Mouse (Mus musculus) WW6 (cell line): ENCODE data around the gene Fam13c.
A peak's percentile ranks its signal among the peaks of the same experiment; 100 is the strongest.

Experiments used
- DNase-seq: peaks from one replicate; pipeline ENCODE4 v3.0.0-alpha.2; 2013; ENCODE audit warnings: low read depth, low spot score

The Fam13c gene

DNA sequence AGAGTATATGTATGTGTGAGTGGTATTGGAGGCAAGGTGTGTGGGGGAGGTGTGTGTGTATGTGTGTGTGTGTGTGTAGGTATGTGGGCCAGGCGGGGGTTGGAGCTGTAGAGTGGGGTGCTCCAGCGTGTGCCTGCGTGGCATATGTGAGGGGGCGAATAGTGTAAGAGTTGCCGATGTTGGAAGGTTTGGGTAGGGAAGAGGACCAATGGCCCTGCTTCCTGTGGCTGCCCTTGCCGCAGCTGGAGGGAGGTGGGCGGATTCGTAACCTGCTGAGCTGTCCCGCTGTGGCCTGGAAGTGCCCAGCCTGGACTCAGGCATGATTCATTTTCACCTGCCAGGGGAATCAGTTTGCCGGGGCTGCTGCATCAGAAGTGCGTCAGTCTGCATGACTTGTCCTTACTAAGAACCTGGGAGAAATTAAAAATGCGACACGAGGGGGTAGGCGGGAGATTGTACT, 79.4 kb downstream of the Fam13c start:
- DNase-seq, result no peak

DNA sequence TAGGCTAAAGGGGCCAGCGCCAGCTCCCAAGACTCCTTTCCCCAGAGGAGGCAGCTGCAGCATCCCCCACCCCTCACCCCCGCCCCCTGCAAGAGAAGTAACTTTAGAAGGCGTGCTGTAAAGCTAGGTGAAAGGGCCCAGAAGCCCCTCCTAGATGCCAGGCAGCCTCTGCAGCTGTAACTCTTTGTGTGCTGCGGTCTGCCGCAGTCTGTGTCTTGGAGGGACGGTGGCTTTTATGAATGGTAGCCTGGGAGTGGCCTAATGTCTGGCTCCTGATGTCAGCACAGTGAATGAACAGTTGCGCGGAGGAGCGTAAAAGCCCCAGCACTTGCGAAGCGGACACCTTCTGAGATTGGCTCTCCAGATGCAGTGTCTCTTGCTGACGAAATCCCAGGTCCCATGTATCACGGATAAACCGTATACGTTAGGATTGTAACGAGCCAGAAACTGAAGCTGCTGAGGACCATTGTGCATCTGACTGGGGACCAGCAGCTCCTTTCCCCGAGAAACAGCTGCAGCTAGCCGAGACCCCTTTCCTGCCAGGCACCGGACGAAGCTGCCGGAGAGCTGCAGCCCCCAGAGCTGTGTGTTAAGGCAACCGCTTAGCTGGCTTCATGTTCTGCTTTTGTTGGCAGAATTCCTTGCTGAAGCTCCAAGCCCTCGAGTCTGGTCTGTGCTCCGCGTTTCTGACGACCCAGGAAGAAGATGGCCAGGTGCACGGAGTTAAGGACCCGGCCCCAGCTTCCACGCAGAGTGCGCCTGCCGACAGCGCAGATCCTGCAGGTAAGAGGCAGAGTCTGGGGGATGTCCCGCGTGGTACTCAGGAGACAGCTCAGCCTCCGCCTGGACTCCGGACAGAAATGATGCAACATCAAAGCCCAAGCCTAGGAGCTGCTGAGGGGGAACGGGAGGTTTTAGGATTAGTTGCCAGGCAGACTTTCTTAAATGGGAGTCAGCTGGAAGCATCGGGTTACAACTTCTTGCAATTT, 80.2 kb downstream of the Fam13c start:
- peak; percentile 31 for DNase-seq

DNA sequence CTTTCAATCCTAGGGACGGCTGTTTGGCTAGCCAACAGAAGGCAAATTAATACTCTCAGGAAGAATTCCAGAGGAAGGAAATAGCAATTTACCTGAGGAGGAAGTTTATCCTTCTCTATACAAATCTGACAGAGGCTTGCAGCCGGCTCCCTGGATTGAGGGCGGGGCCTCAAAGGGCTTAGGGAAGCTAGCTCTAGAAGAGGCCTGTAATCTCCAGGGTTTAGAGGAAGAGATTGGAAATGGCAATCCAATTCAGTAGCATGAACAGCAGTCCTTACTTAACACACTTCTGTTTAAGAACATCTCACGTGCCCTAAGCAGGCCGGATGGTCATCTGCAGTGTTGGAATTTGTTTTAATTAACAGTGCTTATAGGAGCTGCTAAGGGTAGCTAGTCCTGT, 81.1 kb downstream of the Fam13c start:
- DNase-seq, result no peak

DNA sequence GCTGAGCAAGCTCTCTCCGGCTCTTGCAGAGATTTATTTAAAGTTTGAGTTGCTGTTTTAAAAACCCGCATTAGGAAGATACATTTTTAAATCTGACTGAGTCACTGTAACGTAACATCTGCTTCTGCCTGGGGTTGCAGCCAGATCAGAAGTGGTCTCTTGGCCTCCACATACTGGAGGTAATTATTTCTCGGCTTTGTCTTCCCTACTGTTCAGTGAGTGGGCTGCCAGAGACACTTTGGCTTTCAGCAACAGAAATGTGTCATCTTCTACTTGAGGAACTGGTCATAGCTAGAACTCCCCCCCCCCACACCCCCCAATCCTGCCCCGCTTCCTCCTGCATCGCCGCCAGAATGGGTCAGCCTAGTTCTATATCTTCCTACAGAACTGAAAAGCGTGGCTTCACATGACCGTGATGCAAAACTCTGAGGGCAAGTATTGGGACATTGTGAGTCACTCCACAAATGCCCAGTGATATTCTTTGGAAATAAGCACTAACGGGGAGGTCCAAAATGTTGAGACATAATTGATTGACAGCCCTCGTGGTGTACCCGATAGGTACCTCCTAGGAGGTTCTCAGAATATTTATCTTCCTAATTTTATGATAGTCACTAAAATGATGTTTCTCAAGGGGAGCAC, 90.0 kb downstream of the Fam13c start:
- no peak for DNase-seq

DNA sequence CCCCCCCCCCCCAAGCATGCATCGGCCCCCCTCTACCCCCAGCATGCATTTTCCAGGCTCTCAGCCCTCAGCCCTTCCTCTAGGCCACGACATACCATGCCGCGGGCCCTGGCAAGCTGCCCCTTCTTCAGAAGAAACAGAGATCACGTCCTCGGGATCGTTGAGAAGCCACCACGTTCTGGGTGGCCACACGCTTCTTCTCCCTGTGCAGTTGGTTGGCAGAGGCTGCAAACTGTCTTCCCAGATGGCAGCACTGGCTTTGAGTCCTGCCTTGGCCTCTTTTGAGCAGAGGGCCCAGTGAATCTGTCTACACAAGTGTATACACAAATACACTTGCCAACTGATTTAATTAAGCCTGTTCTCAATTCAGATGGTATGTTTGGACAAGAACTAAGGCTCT, 92.0 kb downstream of the Fam13c start:
- no peak for DNase-seq

GRCm38 (mm10) chr10:70533301-70533781, 93.1 kb downstream of the Fam13c start:
- no peak for DNase-seq

DNA sequence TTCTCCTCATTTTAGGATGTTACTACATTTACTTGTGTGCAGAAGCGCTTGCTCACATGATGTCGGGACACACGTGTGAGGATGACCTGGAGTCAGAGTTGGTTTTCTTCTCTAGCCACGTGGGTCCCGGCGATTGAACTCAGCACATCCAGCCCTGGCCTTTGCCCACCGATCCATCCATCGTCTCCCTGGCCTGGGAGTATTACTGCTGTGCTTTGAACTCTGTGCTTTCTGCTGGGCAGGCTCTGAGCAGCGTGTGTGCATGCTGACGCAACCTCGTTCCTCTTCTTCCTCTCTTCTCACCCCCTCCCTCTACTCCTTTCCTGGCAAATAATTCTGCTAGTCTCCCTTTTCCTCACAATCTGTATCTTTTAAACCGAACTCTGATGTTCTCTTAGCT, 93.7 kb downstream of the Fam13c start:
- no peak for DNase-seq

DNA sequence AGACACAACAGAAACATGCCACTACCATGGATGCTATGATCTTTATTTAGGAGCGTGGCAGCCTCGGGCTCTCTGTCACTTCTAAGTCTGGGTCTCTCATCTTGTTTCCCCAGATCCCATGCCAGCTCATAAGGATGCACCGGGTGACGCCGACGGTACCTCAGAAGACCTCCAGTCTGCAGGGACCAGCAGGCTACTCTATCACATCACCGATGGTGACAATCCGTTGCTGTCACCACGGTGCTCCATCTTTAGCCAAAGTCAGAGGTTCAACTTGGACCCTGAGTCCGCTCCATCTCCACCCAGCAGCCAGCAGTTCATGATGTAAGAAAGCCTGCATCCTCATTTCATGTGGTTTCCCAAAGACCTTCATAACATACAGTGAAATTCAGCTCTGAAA, 94.3 kb downstream of the Fam13c start:
- DNase-seq, result no peak

DNA sequence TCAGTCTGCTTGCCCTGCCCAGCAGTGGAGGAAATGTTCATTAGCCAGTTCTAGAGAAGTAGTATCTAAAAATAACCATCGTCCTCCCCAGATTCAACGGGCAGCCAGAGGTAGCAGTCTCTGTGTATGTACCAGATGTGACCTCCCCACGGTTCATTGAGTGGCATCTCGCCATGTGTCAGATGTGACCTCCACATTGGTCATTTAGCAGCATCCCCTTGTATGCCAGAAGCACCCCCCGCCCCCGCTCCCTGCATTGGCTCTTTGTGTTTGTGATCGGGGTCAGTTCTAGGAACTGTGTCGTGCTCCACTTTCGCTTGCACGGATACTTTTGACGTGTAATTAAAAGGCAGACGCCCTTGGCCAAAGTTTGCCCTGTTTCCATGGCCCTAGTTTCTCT, 95.1 kb downstream of the Fam13c start:
- no peak for DNase-seq

DNA sequence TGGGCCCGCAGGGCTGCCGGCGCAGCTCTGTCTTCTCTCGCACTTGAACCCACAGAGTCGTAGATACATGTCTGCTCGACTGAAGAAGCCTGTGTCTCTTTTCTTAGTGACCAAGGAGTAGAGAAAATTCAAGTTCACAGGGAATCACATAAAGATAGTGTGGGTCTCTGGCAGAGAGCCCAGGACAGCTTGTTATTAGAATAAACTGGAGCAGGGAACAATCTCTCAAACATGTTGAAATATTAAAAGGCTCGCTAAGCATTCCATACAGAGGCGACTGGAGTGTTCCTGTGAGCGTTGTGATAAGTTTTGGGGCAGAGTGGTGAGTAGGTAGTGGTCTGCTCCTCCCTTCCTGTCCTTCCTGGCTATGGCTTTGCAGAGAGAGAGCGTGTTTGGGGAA, 97.4 kb downstream of the Fam13c start:
- DNase-seq, result no peak

DNA sequence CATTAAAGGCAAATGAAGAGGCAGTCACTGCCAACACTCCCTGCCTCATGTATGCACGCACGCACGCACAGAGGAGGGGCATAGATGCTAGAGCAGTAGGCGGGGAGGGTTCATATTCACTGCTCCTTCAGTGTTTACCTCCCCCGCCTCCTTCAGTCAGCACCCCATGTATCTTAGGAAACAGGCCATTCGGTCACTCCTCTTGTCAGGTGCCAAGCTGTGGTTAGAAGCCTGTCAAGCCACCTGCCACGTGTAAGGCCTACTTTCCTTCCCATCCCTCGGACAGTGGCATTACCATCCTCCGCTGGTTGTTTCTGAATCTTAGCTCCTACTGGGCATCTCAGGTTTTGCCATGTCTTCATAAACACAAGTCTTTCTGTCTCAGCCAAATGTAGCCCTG, 99.0 kb downstream of the Fam13c start:
- DNase-seq, result no peak

GRCm38 (mm10) chr10:70540456-70541195, 100.3 kb downstream of the Fam13c start:
- peak; percentile 28 for DNase-seq

DNA sequence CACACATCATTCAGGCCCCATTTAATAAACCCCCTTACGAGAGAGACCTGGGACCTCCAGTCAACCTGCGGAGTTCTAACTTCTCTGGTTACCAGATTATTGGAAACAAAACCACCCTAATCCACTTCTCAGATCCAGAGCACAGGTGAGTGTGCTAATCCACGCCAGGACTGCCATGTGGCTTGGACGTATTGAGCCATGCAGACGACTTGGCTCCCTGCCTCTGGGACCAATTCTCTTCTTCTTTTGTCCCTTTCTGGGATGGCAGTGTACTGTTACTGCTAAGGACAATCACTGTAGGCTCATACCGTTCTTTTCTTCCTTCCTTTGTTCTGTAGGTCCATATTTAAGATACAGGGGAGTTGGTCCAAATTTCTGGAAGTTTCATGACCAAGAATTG, 102.6 kb downstream of the Fam13c start:
- DNase-seq, result no peak

DNA sequence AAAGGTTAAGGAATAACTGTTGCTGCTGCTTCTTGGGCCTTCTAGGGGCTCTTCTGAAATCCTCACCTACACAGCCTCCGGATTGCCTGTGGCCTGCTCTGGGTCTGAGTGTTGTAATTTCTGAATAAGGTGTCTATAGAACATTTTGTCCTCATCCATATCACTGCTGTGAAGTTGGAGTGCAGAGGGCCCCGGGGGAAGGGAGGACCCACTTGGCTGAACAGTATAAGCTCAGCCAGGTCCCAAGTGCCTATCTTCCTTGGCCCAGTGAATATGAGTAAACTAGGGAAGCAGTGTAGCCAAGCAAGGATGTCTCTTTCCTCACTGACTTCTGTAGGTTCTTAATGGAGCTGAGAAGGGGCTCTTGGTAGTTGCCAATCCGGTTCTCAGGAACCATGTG, 112.2 kb downstream of the Fam13c start:
- no peak for DNase-seq

- DNase-seq, result no peak
Observed at GRCm38 (mm10) chr10:70563636-70564035, 123.4 kb downstream of the Fam13c start.

DNA sequence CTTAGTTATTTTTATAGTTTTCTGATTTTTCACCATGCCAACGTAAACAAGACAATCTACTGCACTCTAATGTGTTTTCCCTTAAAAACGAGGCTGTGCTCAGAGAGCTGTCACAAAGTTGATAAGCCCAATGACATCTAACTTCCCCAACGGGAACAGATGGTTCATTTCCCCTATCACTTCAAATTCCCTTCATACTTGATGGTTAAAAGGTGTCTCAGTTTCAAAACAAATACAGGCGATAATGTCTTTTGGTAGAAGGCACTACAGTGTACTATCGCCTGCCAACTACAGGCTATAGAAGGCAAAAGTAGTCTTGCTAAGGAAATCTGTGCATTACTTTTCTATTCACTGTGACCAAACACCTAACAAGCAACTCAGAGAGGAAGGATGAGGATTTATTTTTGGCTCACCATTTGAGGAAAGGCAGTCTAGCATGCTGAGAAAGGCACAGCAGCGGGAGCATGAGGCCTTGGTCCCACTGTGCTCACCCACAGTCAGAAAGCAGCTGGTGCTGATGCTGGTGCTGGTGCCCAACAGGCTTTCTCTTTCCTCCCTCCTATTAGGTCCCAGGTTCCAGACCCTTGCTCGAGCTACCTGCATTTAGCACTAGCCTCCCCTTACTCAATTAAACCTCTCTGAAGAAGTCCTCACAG, 141.4 kb downstream of the Fam13c start:
- no peak for DNase-seq

GRCm38 (mm10) chr10:70584171-70584570, 143.9 kb downstream of the Fam13c start:
- DNase-seq, result no peak

DNA sequence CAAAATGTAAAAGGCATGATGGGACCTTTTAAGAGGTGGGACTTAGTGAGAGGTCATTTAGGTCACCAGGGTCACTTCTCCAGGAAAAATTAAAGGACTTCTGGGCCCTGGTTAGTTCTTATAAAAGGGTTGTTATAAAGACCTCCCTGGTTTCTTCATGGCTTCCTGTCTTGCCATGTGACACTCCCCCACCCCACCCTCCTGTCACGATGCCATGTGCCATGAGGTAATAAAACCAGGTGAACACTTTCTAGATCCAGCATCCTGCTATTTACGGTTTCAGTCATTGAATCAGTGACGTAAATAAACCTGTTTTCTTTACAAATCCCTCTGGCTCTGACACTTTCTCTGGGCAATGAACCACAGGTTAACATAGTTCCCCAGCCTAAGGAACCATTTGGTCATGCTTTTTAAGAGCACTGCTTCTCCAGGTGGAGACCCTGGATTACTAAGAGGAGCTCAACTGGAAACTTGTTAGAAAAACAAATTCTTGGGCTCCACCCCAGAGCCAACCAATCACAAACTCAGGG, 146.7 kb downstream of the Fam13c start:
- no peak for DNase-seq

GRCm38 (mm10) chr10:70594007-70594406, 153.7 kb downstream of the Fam13c start:
- DNase-seq, result no peak

GRCm38 (mm10) chr10:70598081-70598515, 157.8 kb downstream of the Fam13c start:
- no peak for DNase-seq

DNA sequence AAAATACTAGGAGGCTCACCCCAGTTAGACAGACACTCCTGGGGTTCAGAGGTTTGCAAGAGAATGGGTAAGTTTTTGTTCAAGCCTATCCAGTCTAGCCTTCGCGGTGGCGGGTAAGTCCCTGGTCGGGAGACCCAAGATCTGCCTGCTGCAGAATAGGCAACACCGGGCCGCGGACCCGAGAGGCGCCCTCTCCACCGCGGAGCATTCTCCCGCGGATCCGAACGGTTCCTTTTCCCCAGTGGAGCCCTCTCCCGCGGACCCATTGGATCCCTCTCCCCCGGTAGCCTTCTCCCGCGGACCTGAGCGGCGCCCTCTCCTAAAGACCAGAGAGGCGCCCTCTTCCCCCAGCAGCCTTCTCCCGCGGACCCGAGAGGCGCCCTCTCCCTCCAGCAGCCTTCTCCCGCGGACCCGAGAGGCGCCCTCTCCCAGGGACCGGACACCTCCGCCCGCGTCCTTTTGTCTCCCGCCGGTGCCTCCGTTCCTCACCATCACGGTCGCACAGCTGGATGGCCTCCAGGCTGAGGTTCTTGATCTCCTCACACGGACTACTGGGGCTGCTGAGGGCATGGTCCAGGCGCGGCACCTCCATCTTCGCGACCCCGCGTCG, 158.3 kb downstream of the Fam13c start:
- DNase-seq, result no peak
